Mouse (Mus musculus) neural tube, embryonic 15.5 days (tissue): ENCODE measurements around the gene Tmc2. TPM values are rescaled to one million over a fixed set of nuclear protein-coding genes. Genes with fewer than 3 reads are reported as not detected.

ENCODE experiments used
- ATAC-seq: fragments of 200-750 bp; cut with Nextera tagmentation; 2 replicates; pipeline ENCODE4 v1.8.0; 2017; ENCODE audit warnings: mild to moderate bottlenecking, moderate TSS enrichment, moderate library complexity; ENCODE audit not compliant: low FRiP score
- H3K27ac ChIP-seq: fragments of 300-500 bp; sonication (generic); replicated peaks from 2 replicates; pipeline ENCODE4 v1.5.1; 2015; ENCODE audit warnings: mild to moderate bottlenecking, inconsistent platforms
- H3K27me3 ChIP-seq: fragments of 300-500 bp; sonication (generic); replicated peaks from 2 replicates; pipeline ENCODE4 v1.6.1; 2015; ENCODE audit warnings: inconsistent platforms
- H3K36me3 ChIP-seq: fragments of 300-500 bp; sonication (generic); 2 replicates; pipeline ENCODE4 v1.6.1; 2015; ENCODE audit warnings: inconsistent platforms
- H3K4me1 ChIP-seq: fragments of 300-500 bp; sonication (generic); 2 replicates; pipeline ENCODE4 v1.6.1; 2015; ENCODE audit warnings: inconsistent platforms
- H3K4me2 ChIP-seq: fragments of 300-500 bp; sonication (generic); 2 replicates; pipeline ENCODE4 v1.6.1; 2015; ENCODE audit warnings: inconsistent platforms, mild to moderate bottlenecking, moderate library complexity
- H3K4me3 ChIP-seq: fragments of 300-500 bp; sonication (generic); replicated peaks from 2 replicates; pipeline ENCODE4 v1.5.1; 2015; ENCODE audit warnings: mild to moderate bottlenecking, inconsistent platforms
- H3K9ac ChIP-seq: fragments of 300-500 bp; sonication (generic); replicated peaks from 2 replicates; pipeline ENCODE4 v1.6.1; 2015; ENCODE audit warnings: mild to moderate bottlenecking, inconsistent platforms
- H3K9me3 ChIP-seq: fragments of 300-500 bp; sonication (generic); replicated peaks from 2 replicates; pipeline ENCODE4 v1.6.1; 2016; ENCODE audit warnings: inconsistent platforms
- WGBS: fragments of 180-500 bp; shearing (Covaris S2); methylation state at CpG from one replicate; pipeline ENCODE4 v1.1.7; 2015; ENCODE audit warnings: mixed read lengths; 5-methylcytosine and 5-hydroxymethylcytosine counted together
- polyA plus RNA-seq: library from polyadenylated mRNA; unstranded; fragments of >200 nt; fragmentation: Nextera tagmentation; extraction: Ambion mirVana; gene quantifications from 2 replicates; pipeline ENCODE4 v1.2.1, GENCODE M21; 2015

The Tmc2 gene
- not detected in 2 replicates for polyA plus RNA-seq

DNA sequence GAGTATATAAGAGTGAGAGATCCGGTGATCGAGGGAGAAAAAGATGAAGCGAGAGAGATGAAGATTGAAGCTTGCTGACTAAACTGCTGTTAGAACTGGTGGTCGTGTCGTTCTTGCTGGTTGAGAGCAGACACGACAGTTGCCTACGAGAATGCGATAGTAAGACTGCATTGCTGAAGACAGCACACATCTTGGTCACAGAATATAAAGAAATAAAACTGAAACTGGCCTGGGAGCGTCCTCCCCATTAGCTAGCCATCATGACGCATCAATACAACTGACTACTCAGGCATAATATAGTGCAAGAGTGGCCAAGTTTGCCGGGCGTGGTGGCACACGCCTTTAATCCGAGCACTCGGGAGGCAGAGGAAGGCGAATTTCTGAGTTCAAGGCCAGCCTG, at the start of gene Tmc2:
Gene Tmc2 (plus strand): TSS at position 301 of the 400 bp plus-strand sequence.
- 98% methylated on average over 16 of the region's 16 CpGs for WGBS
- H3K4me1 ChIP-seq: no peaks in the 10 kb centered on the region
- no peak within 1 kb of the TSS for H3K4me3 ChIP-seq
- H3K4me2 ChIP-seq: no peak within 1 kb of the TSS
- no peaks in the 10 kb centered on the region for H3K36me3 ChIP-seq
- H3K9me3 ChIP-seq: 0 out of 2 replicates have a peak, but pooled peaks cover 7% of the 10 kb centered on the region
- no peaks in the 10 kb centered on the region for H3K27me3 ChIP-seq
- no peak within 1 kb of the TSS for H3K9ac ChIP-seq
- no peak within 1 kb of the TSS for H3K27ac ChIP-seq
- ATAC-seq: no peak

DNA sequence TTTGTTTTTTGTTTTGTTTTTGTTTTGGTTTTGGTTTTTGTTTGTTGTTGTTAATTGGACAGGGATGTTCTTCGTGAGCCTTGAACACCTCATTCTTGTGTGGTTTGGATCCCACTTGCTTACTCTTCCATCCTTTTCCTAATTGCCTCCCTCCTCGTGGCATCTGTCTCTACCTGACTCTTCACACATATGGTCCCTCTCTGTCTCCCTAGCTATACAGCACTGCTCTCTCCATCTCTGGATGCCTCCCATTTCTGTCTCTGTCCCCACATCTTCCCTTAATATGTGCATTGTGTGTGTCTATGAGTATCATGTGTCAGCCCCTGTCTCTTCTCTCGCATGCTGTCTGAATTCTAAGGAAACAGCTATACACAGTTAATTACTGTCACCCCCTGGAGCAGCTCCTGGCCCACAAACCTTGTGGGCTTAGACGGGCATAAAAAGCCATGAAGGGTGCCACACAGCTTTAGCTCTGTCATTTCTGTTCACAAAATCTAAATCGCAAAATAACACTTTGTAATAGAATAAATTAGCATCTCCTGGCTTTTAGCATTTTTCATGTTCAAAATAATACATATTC, 48.8 kb upstream of the Tmc2 start:
- Histone ChIP-seq H3K4me2 (no peak overlapping the region), H3K4me1 (no peaks in the 10 kb centered on the region), H3K9me3 (no peaks in the 10 kb centered on the region), H3K36me3 (no peaks in the 10 kb centered on the region), H3K27ac (no peak overlapping the region), H3K4me3 (no peak overlapping the region), H3K9ac (no peak overlapping the region), H3K27me3 (no peaks in the 10 kb centered on the region)
- WGBS: 73% methylated on average over 5 of the region's 5 CpGs
- ATAC-seq: no peak

DNA sequence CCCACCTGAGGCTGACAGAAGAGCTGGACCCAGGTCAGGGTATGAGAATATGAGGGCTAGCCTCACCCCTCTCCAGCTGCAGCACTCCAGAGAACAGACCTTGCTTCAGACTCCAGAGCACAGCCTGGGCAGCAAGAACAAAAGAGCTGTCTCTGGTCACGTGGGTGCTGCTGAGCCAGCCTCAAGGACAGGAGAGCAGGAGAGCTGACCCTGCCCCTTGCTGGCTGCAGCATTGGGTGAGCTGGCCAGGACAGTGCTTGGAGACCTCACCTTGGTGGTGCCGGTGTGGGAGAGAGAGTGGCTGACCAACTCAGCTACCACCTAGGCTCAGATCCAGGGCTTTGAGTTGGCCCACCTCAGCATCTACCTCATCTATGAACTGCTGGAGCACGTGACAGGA, 39.8 kb upstream of the Tmc2 start:
- Histone ChIP-seq H3K27me3 (no peaks in the 10 kb centered on the region), H3K4me2 (no peak overlapping the region), H3K36me3 (no peaks in the 10 kb centered on the region), H3K9me3 (no peaks in the 10 kb centered on the region), H3K4me3 (no peak overlapping the region), H3K27ac (no peak overlapping the region), H3K4me1 (no peaks in the 10 kb centered on the region; the same call in 1 of the 2 replicates), H3K9ac (no peak overlapping the region)
- ATAC-seq: no peak
- WGBS: 86% methylated on average over 3 of the region's 3 CpGs

DNA sequence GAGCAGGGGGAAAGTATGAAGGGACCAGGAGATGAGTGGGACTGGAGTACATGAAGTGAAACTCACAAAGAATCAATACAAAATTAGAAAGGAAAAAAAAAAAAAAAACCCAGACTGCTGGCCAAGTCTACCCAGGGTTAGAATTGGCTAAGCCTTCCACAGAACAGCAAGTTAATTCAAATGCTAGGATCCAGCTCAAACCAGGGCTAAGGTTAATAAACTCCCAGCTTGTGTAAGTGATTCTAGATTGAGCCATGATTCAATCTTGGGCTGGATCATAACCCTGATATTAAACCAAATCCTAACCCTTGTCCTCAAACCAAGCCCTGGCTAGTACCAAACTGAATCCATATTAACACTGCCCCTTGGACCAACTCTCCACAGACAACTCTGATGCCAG, 39.1 kb upstream of the Tmc2 start:
- Histone ChIP-seq H3K9me3 (no peaks in the 10 kb centered on the region), H3K9ac (no peak overlapping the region), H3K4me3 (no peak overlapping the region), H3K4me1 (no peaks in the 10 kb centered on the region; the same call in 1 of the 2 replicates), H3K4me2 (no peak overlapping the region), H3K27ac (no peak overlapping the region), H3K36me3 (no peaks in the 10 kb centered on the region), H3K27me3 (no peaks in the 10 kb centered on the region)
- ATAC-seq: no peak

DNA sequence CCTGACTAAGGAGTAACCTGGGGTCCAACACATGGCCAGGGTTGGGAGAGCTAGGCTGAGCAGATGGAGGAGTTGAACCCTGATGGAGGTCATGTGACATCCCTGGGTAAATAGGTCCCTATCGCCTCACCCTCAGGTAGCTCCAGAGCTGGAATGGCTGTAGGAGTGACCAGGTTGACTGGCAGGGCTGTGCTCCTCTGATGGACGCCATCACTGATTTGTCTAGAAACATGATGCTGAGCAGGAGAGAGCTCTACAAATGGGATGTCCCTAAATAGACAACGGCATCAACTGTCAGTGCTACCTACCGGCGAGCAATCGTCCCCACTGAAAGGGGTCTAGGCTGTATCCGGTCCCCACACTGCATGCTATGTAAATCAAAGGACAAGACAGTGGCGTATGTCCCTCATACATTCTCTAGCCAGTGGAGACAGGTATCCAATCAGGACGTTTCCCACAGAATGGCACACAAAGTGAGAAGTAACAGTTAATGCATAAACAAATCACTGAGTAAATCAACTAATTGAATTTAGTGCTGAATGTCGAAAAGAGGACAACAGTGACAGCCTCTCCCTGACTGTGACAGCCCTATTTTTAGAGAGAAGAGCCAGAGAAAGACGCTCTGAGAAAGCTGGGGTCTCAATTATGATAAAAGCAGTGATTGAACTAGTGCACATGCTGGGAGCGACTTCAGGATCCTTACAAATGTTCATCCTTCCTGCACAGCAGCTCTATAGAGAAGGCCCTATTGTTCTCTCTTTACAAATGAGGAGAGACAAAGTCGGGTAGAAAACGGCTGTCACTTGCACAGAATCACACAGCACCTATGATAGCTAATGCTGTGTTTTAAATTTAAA, 37.5 kb upstream of the Tmc2 start:
- Histone ChIP-seq H3K27me3 (no peaks in the 10 kb centered on the region), H3K4me3 (no peak overlapping the region), H3K4me1 (no peaks in the 10 kb centered on the region; the same call in 1 of the 2 replicates), H3K9me3 (no peaks in the 10 kb centered on the region), H3K36me3 (no peaks in the 10 kb centered on the region), H3K4me2 (no peak overlapping the region), H3K9ac (no peak overlapping the region), H3K27ac (no peak overlapping the region)
- ATAC-seq: no peak
- WGBS: 57% methylated on average over 14 of the region's 14 CpGs

DNA sequence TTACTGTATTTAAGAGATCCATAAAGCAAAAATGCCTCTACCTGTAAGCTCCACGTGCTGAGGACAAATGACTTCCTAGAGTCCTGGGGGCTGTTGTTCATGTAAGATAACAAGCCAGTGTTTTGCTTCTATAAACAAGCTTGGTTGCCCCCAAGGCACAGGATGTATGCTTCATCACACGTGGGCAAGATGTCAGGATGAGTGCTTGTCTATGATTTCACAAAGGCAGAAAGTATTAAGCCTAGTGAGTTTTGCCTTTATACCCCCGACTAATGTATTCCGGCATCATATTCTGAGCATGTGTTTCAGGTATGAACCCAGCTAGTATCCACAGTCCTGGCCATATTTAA, 36.9 kb upstream of the Tmc2 start:
- no peak for ATAC-seq
- WGBS: 57% methylated on average over 4 of the region's 4 CpGs

DNA sequence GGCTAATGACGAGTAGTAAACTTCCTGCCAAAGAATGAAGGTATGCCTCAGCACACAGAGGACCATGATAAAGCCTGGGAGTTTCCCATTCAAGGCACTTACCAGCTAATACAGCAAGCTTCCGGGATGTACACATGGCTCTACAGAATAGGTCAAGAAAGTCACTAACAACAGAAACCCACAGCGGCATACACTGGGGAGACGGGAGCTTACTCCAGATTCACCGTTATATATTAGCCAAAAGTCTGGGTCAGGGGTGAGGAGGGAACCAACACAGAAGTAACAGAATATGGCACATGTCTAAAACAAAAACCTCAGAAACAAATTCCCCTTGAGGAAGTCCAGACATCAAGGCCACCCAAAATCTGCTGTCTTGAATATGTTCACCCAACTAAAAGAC, 32.3 kb upstream of the Tmc2 start:
- no peaks in the 10 kb centered on the region for H3K9me3 ChIP-seq
- no peak overlapping the region for H3K4me2 ChIP-seq
- H3K36me3 ChIP-seq: no peaks in the 10 kb centered on the region
- no peak overlapping the region for H3K27ac ChIP-seq
- H3K9ac ChIP-seq: no peak overlapping the region
- peaks cover 5% of the 10 kb centered on the region for H3K4me1 ChIP-seq
- no peaks in the 10 kb centered on the region for H3K27me3 ChIP-seq
- WGBS: 88% methylated on average over 5 of the region's 5 CpGs
- no peak overlapping the region for H3K4me3 ChIP-seq
- no peak for ATAC-seq

More for the DNA sequence above, 36.9 kb upstream of the Tmc2 start:
- no peak overlapping the region for H3K27ac ChIP-seq
- no peaks in the 10 kb centered on the region for H3K9me3 ChIP-seq
- H3K4me3 ChIP-seq: no peak overlapping the region
- H3K27me3 ChIP-seq: no peaks in the 10 kb centered on the region
- no peaks in the 10 kb centered on the region for H3K36me3 ChIP-seq
- no peaks in the 10 kb centered on the region; the same call in 1 of the 2 replicates for H3K4me1 ChIP-seq
- H3K4me2 ChIP-seq: no peak overlapping the region
- no peak overlapping the region for H3K9ac ChIP-seq

DNA sequence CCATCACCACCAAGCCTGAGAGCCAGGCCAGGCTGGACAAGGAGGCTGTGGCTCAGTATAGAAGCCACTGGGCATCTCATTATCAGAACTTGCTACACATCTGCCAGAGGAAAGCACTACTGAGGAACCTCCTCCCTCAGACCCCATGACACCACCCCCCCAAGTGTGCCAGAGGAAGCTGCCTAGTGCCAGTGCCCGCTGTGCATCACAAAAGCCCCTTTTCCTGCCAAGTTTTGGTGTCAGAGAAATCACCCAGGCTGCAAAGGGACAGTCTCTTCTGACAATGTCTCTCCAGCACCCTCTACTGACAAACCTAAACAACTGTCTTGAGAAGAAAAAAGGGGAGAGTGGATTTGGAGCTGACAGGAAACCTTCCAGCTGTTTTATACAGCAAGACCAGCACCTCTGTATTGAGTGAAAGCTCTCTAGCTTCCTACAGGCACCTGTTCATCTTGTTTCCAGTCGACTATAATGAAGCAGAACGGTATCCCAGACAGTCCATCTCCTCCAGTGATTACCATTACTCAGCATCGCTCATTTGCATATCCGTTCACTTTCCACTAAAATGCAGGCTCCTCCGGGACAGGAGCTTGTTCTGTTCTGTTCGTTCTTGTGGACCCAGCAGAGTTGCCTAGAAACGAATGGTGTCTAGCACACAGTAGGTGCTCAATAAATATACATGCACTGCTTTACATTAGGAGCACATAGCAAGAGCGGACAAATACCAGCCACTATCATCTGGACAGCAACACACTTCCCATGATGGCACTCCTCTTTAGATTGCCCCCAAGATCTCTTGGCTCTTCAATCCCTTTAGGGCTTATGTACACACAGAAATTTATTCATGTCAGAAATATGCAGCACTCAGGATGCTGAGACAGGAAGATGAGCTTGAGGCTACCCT, 28.4 kb upstream of the Tmc2 start:
- H3K4me3 ChIP-seq: no peak overlapping the region
- WGBS: 46% methylated on average over 9 of the region's 9 CpGs
- peaks cover 26% of the 10 kb centered on the region for H3K36me3 ChIP-seq
- H3K27me3 ChIP-seq: no peaks in the 10 kb centered on the region
- H3K9ac ChIP-seq: no peak overlapping the region
- H3K9me3 ChIP-seq: no peaks in the 10 kb centered on the region
- H3K27ac ChIP-seq: peak overlapping the region; percentile 63
- peaks cover 5% of the 10 kb centered on the region for H3K4me1 ChIP-seq
- peak; percentile 81 for ATAC-seq
- no peak overlapping the region for H3K4me2 ChIP-seq

DNA sequence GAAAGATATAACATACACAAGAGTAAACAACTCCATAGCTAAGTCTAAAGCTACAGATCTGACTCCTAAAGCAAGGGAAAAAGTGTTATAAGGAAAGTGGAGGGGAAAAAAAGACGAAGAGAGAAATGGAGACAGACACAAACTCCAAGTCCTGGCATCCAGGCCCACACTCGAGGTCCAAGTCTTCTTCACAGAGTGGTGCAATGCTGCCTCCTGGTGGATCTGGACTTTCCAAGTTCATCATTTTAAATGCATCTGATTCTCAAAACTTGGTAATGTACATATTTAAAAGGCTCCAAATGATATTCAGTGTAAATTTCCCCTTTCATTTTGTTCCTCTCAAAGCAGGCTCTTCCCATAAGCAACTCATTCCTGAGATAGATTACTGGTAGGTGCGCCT, 27.1 kb upstream of the Tmc2 start:
- Histone ChIP-seq H3K4me1 (peaks cover 5% of the 10 kb centered on the region), H3K4me2 (no peak overlapping the region), H3K9me3 (no peaks in the 10 kb centered on the region), H3K36me3 (peaks cover 39% of the 10 kb centered on the region), H3K27ac (no peak overlapping the region), H3K4me3 (no peak overlapping the region), H3K27me3 (no peaks in the 10 kb centered on the region), H3K9ac (no peak overlapping the region)
- 47% methylated on average over 3 of the region's 3 CpGs for WGBS
- ATAC-seq: no peak

DNA sequence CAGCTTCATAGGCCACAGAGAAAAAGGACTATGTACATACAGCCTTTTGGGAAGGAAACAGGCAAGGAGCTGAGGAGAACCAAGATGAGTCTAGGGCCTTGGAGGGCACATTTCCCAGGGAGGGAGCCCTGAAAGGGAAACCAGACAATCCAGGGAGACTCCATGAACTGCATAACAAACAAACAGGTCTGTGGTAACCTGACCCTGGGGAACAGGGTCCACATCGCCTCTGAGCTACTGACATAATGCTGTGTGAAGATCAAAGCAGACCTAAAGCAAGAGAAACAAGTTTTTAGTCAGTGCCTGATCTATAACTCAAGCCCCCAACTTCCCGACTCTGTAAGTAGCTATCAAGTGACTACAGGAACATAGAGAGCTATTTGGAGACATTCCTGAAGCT, 23.3 kb upstream of the Tmc2 start:
- Histone ChIP-seq H3K27me3 (no peaks in the 10 kb centered on the region), H3K4me3 (no peak overlapping the region), H3K9ac (no peak overlapping the region), H3K36me3 (peaks cover 72% of the 10 kb centered on the region), H3K9me3 (no peaks in the 10 kb centered on the region), H3K4me2 (no peak overlapping the region), H3K27ac (no peak overlapping the region), H3K4me1 (peaks cover 5% of the 10 kb centered on the region)
- WGBS: 94% methylated on average over 2 of the region's 2 CpGs
- no peak for ATAC-seq

DNA sequence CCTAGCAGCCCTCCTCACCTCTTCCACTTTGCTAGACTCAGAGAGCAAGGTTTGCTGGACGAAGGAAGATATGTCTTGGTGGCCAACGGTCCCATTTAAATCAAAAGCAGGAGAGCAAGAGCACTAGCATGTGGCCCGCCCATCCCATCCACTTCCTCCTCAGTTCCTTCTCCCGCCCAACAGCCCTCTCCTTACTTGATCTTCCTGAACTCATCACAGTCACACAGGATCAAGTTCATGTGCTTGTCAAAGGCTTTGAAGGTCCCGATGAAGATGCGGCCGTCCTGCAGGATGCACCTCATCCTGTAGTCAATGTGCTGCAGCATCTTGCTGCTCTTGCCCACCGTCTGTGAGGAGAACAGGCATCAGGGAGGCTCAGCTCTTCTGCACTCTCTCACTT, 18.2 kb upstream of the Tmc2 start:
- ATAC-seq: no peak
- Histone ChIP-seq H3K27ac (no peak overlapping the region), H3K4me3 (peak overlapping the region; percentile 4; the same call in 1 of the 2 replicates), H3K36me3 (peaks cover 43% of the 10 kb centered on the region), H3K27me3 (no peaks in the 10 kb centered on the region), H3K9me3 (no peaks in the 10 kb centered on the region), H3K4me1 (peaks cover 30% of the 10 kb centered on the region), H3K4me2 (peak overlapping the region; percentile 77), H3K9ac (peak overlapping the region; percentile 98; the same call in 1 of the 2 replicates)
- 81% methylated on average over 8 of the region's 8 CpGs for WGBS
